Mouse (Mus musculus) forebrain, embryonic 14.5 days (tissue): ENCODE results near the gene Srp54c. TPM values are rescaled to one million over a fixed set of nuclear protein-coding genes. Genes with fewer than 3 reads are reported as not detected.
"Not testable (repeated sequence)": the region's sequence is repeated elsewhere in the genome, so short reads cannot be mapped to it uniquely, and the experiment has no call there.

ENCODE experiments used
- ATAC-seq: fragments of 200-750 bp; cut with Nextera tagmentation; 2 replicates; pipeline ENCODE4 v1.8.0; 2017; ENCODE audit warnings: mild to moderate bottlenecking, moderate library complexity
- DNase-seq: peaks from one replicate; pipeline ENCODE4 v3.0.0-alpha.2; 2015; ENCODE audit warnings: low spot score
- H3K27ac ChIP-seq: fragments of 300-500 bp; sonication (generic); 2 replicates; pipeline ENCODE4 v1.5.1; 2014; ENCODE audit warnings: low read depth, mild to moderate bottlenecking, control low read depth, low read length, moderate library complexity
- H3K27me3 ChIP-seq: fragments of 300-500 bp; sonication (generic); replicated peaks from 2 replicates; pipeline ENCODE4 v1.6.1; 2014; ENCODE audit warnings: low read length, control low read depth, mixed read lengths; ENCODE audit not compliant: control insufficient read depth, insufficient read depth
- H3K36me3 ChIP-seq: fragments of 300-500 bp; sonication (generic); 2 replicates; pipeline ENCODE4 v1.6.1; 2014; ENCODE audit warnings: low read length, control low read depth; ENCODE audit not compliant: control insufficient read depth, insufficient read depth
- H3K4me1 ChIP-seq: fragments of 300-500 bp; sonication (generic); 2 replicates; pipeline ENCODE4 v1.6.1; 2014; ENCODE audit warnings: antibody characterized with exemption, low read length, control low read depth; ENCODE audit not compliant: control insufficient read depth, insufficient read depth
- H3K4me2 ChIP-seq: fragments of 300-500 bp; sonication (generic); 2 replicates; pipeline ENCODE4 v1.6.1; 2014; ENCODE audit warnings: mild to moderate bottlenecking, control low read depth, low read length
- H3K4me3 ChIP-seq: fragments of 300-500 bp; sonication (generic); 2 replicates; pipeline ENCODE4 v1.5.1; 2014; ENCODE audit warnings: low read depth, low read length, control low read depth
- H3K9ac ChIP-seq: fragments of 300-500 bp; sonication (generic); 2 replicates; pipeline ENCODE4 v1.6.1; 2014; ENCODE audit warnings: mild to moderate bottlenecking, low read length, control low read depth, moderate library complexity
- H3K9me3 ChIP-seq: fragments of 300-500 bp; sonication (generic); replicated peaks from 2 replicates; pipeline ENCODE4 v1.6.1; 2016; ENCODE audit warnings: low read length, control low read depth, mixed read lengths; ENCODE audit not compliant: control insufficient read depth
- WGBS: fragments of 180-500 bp; shearing (Covaris S2); extraction: QIAGEN DNeasy Blood & Tissue Kit; methylation state at CpG from one replicate; pipeline ENCODE4 v1.1.7; 2014; 5-methylcytosine and 5-hydroxymethylcytosine counted together
- polyA plus RNA-seq: library from polyadenylated mRNA; unstranded; fragments of >200 nt; fragmentation: Nextera tagmentation; extraction: Ambion mirVana; gene quantifications from 2 replicates; pipeline ENCODE4 v1.2.1, GENCODE M21; 2014

Gene Srp54c
- polyA plus RNA-seq, 1 experiment from 2014 or later: 80.1 TPM

DNA sequence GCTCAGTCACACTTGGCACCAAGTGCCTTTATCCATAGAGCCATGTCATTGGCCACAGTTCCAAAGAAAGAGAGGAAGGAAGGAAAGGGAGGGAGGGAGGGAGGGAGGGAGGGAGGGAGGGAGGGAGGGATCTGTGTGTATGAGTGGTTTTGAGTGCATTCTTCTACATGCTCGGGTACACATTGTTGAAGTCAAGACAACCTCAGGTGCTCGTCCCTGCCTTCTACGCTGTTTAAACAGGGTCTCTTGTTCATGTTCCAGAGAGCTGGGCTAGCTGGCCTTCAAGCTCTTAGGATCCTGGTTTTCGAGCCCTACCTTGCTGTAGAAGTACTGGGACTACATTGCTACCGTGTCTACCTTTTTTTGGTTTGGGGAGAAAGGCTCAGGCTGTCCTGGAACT is 33.4 kb downstream of the Srp54c start:
- ATAC-seq, DNase-seq, H3K9me3 ChIP-seq, H3K4me2 ChIP-seq, H3K9ac ChIP-seq, H3K4me1 ChIP-seq, H3K27ac ChIP-seq, H3K4me3 ChIP-seq, H3K27me3 ChIP-seq: not testable (repeated sequence)
- no CpG with 5 or more reads among the region's 5 CpGs for WGBS
- H3K36me3 ChIP-seq: peaks cover 12% of the 10 kb centered on the region

- no peak overlapping the region for H3K4me2 ChIP-seq
- H3K36me3 ChIP-seq: no peaks in the 10 kb centered on the region
- DNase-seq (no peak), ATAC-seq (no peak)
- no peaks in the 10 kb centered on the region for H3K9me3 ChIP-seq
- H3K9ac ChIP-seq: no peak overlapping the region
- no peak overlapping the region for H3K4me3 ChIP-seq
- no peaks in the 10 kb centered on the region for H3K27me3 ChIP-seq
- WGBS: 80% methylated on average over 3 of the region's 3 CpGs
- no peaks in the 10 kb centered on the region for H3K4me1 ChIP-seq
- H3K27ac ChIP-seq: no peak overlapping the region
These were observed 42.3 kb downstream of the Srp54c start for GRCm38 (mm10) chr12:55272243-55272642.

GRCm38 (mm10) chr12:55277583-55277982 is 47.6 kb downstream of the Srp54c start:
- 87% methylated on average over 3 of the region's 6 CpGs for WGBS
- H3K36me3 ChIP-seq, ATAC-seq, DNase-seq, H3K4me2 ChIP-seq, H3K27me3 ChIP-seq, H3K27ac ChIP-seq, H3K9me3 ChIP-seq, H3K4me3 ChIP-seq, H3K9ac ChIP-seq, H3K4me1 ChIP-seq: not testable (repeated sequence)

GRCm38 (mm10) chr12:55298112-55298511 is 68.1 kb downstream of the Srp54c start:
- Histone ChIP-seq H3K36me3 (peaks cover 51% of the 10 kb centered on the region), H3K27me3 (no peaks in the 10 kb centered on the region), H3K4me1 (peaks cover 13% of the 10 kb centered on the region), H3K4me3 (no peak overlapping the region), H3K4me2 (no peak overlapping the region), H3K27ac (no peak overlapping the region), H3K9ac (no peak overlapping the region), H3K9me3 (no peaks in the 10 kb centered on the region)
- WGBS: 95% methylated on average over 9 of the region's 9 CpGs
- ATAC-seq (no peak), DNase-seq (no peak)

- 96% methylated on average over 5 of the region's 5 CpGs for WGBS
- Histone ChIP-seq H3K9me3 (no peaks in the 10 kb centered on the region), H3K27ac (no peak within 1 kb of the TSS), H3K36me3 (peaks cover 41% of the 10 kb centered on the region), H3K4me1 (peaks cover 17% of the 10 kb centered on the region), H3K4me3 (no peak within 1 kb of the TSS), H3K9ac (no peak within 1 kb of the TSS; the same call in 1 of the 2 replicates), H3K4me2 (no peak within 1 kb of the TSS; the same call in 1 of the 2 replicates), H3K27me3 (no peaks in the 10 kb centered on the region)
- ATAC-seq (no peak), DNase-seq (no peak)
These were observed 69.4 kb downstream of the Srp54c start, which contains the start of gene 1110008L16Rik for GRCm38 (mm10) chr12:55299336-55299735. 1110008L16Rik (plus strand) TSS chr12:55299577.

DNA sequence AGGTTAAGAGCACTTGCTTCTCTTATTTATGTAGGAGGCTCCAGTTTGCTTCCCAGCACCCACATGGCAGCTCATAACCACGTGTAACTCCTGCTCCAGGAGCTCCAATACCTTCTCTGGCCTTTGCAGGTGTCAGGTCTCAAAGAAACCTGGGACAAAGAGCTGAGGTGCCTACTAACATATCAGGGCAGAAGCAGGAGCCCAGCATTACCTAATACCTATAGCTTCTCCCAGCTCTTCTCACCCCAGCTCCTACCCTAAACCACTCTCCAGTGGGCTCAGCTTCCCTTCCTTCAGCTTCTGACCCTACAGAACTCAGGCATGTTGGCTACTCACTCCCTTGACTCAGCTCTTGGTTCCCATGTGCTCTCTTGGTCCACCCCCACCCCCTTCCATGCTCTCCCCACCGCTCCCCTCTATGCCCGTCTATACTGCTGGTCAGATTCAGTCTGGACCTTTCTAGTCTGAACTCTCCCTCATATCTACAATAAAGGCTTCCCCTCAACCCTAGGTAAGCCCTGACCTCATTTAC is 70.9 kb downstream of the Srp54c start:
- Histone ChIP-seq H3K4me3 (peak overlapping the region; percentile 69), H3K27ac (no peak overlapping the region), H3K4me1 (peaks cover 17% of the 10 kb centered on the region), H3K27me3 (no peaks in the 10 kb centered on the region), H3K4me2 (peak overlapping the region; percentile 74), H3K36me3 (peaks cover 29% of the 10 kb centered on the region), H3K9me3 (no peaks in the 10 kb centered on the region), H3K9ac (peak overlapping the region; percentile 33)
- no peak for ATAC-seq
- WGBS: 88% methylated on average over 3 of the region's 3 CpGs
- DNase-seq: no peak

- WGBS: 45% methylated on average over 11 of the region's 11 CpGs
- Histone ChIP-seq H3K27ac (peak overlapping the region; percentile 87), H3K27me3 (no peaks in the 10 kb centered on the region), H3K4me3 (peak overlapping the region; percentile 69), H3K9me3 (no peaks in the 10 kb centered on the region), H3K9ac (peak overlapping the region; percentile 79), H3K4me1 (peaks cover 17% of the 10 kb centered on the region), H3K4me2 (peak overlapping the region; percentile 74), H3K36me3 (peaks cover 23% of the 10 kb centered on the region)
- 0 out of 2 replicates have a peak, but pooled peaks have one; percentile 2 for ATAC-seq
- peak; percentile 24 for DNase-seq
These were observed 71.7 kb downstream of the Srp54c start for GRCm38 (mm10) chr12:55301472-55302300.

GRCm38 (mm10) chr12:55302485-55303441 is 72.8 kb downstream of the Srp54c start, which contains the start of gene Ppp2r3c:
Ppp2r3c (minus strand) TSS chr12:55302998.
- peak within 1 kb of the TSS; percentile 69 for H3K4me3 ChIP-seq
- peak; percentile 96 for ATAC-seq
- no peaks in the 10 kb centered on the region for H3K27me3 ChIP-seq
- peak within 1 kb of the TSS; percentile 74 for H3K4me2 ChIP-seq
- under 1% methylated on average over 55 of the region's 55 CpGs for whole genome bisulfite sequencing
- peak within 1 kb of the TSS; percentile 79 for H3K9ac ChIP-seq
- H3K9me3 ChIP-seq: no peaks in the 10 kb centered on the region
- DNase-seq: peak; percentile 98
- H3K4me1 ChIP-seq: peaks cover 17% of the 10 kb centered on the region
- H3K36me3 ChIP-seq: peaks cover 14% of the 10 kb centered on the region
- peak within 1 kb of the TSS; percentile 87 for H3K27ac ChIP-seq
